Mouse (Mus musculus): Measurements from ENCODE around the gene Abr. TPM values are rescaled to one million over a fixed set of nuclear protein-coding genes. Genes with fewer than 3 reads are reported as not detected.

The Abr gene
- polyA plus RNA-seq, 1 experiment from 2014 or later: 2.8 TPM

DNA sequence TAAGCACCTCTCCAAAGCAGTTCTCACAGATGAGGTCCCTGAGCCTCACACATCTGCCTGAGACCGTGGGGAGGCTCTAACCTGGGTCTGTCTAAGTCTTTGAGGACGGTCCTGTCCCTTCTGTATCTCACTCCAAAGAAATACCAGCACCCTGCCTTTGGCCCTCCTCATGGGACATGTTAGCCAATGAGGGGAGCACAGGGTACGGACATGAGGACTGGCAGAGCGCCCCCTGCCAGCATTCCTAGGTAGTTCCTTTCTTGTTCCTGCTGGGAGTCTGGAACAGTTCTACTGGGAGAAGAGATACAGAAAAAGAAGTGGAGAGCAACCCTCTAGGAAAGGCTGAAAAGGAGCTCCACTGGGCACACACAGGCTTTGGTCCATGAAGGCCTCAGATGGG lies 111.1 kb downstream of the Abr start:
- Histone ChIP-seq H3K36me3 (no peaks in the 10 kb centered on the region), H3K9me3 (replicated peaks) (no peaks in the 10 kb centered on the region), H3K27ac (no peak overlapping the region), H3K27me3 (no peaks in the 10 kb centered on the region), H3K4me1 (replicated peaks) (no peaks in the 10 kb centered on the region; the same call in 1 of the 2 replicates), H3K9ac (no peak overlapping the region), H3K4me3 (replicated peaks) (no peak overlapping the region), H3K4me2 (no peak overlapping the region)
- DNase-seq (no peak), ATAC-seq (ENCODE audit: low read depth) (no peak)
- WGBS (ENCODE audit: insufficient replicate concordance): 38% methylated on average over 4 of the region's 4 CpGs

- no peaks in the 10 kb centered on the region for H3K36me3 ChIP-seq
- WGBS (ENCODE audit: insufficient replicate concordance): 52% methylated on average over 13 of the region's 13 CpGs
Observed at GRCm38 (mm10) chr11:76509751-76510723, 112.1 kb downstream of the Abr start.

DNA sequence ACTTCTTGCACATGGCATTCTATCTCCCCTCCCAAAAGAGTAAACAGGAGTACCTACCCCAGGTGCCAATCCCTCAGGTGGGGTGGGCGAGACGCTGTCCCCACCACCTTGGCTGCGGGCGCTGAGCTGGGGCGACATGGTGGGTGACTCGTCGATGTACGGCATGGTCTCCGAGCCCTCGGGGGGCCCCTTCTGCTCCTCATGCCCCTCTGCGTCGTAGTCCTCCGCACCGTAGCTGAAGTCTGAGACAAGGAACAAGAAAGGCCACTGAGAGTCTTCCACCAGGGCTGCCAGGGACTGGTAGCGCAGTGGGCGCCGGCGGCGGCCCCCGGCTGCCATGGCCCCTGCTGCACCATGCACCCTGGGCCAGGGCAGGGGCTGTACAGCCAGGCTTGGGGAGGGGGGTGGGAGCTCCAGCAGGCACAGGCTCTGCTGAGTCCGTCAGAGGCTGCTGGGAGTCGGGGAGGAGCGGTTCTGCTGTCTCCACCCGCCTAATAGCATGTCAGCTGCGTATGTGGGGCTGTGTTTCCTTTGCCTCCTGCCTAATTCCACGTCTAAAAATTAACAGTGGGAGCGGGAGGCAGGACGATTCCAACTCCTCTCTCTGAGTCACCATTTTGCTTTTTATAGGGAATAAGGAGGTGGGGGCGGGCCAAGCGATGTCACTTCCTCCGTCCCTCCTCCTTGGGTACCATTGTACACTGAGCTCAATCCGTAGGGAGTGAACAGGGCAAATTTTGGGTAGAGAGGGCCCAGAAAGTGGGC lies 113.1 kb downstream of the Abr start:
- no peaks in the 10 kb centered on the region for H3K36me3 ChIP-seq
- H3K27me3 ChIP-seq: no peaks in the 10 kb centered on the region
- no peak overlapping the region for H3K4me2 ChIP-seq
- H3K4me1 ChIP-seq (replicated peaks): no peaks in the 10 kb centered on the region; the same call in 1 of the 2 replicates
- WGBS (ENCODE audit: insufficient replicate concordance): 78% methylated on average over 32 of the region's 32 CpGs
- H3K4me3 ChIP-seq (replicated peaks): no peak overlapping the region
- H3K9ac ChIP-seq: no peak overlapping the region
- H3K9me3 ChIP-seq (replicated peaks): no peaks in the 10 kb centered on the region
- DNase-seq (no peak), ATAC-seq (ENCODE audit: low read depth) (no peak)
- H3K27ac ChIP-seq: no peak overlapping the region

More at GRCm38 (mm10) chr11:76509751-76510723, 112.1 kb downstream of the Abr start:
- Histone ChIP-seq H3K4me1 (replicated peaks) (no peaks in the 10 kb centered on the region), H3K4me3 (replicated peaks) (no peak overlapping the region), H3K9me3 (replicated peaks) (no peaks in the 10 kb centered on the region), H3K9ac (no peak overlapping the region), H3K27me3 (no peaks in the 10 kb centered on the region), H3K27ac (no peak overlapping the region), H3K4me2 (no peak overlapping the region)
- no peak for DNase-seq
- ATAC-seq (ENCODE audit: low read depth): no peak

- no peaks in the 10 kb centered on the region for H3K9me3 ChIP-seq (replicated peaks)
- H3K4me1 ChIP-seq (replicated peaks): no peaks in the 10 kb centered on the region; the same call in 1 of the 2 replicates
- H3K4me3 ChIP-seq (replicated peaks): no peak overlapping the region
- 64% methylated on average over 4 of the region's 4 CpGs for WGBS (ENCODE audit: insufficient replicate concordance)
- no peak for DNase-seq
- no peak overlapping the region for H3K27ac ChIP-seq
- no peaks in the 10 kb centered on the region for H3K36me3 ChIP-seq
- H3K4me2 ChIP-seq: no peak overlapping the region
- no peak overlapping the region for H3K9ac ChIP-seq
- no peak for ATAC-seq (ENCODE audit: low read depth)
- no peaks in the 10 kb centered on the region for H3K27me3 ChIP-seq
Observed at GRCm38 (mm10) chr11:76508125-76508524, 114.0 kb downstream of the Abr start.

- Histone ChIP-seq H3K4me2 (no peak overlapping the region), H3K4me3 (replicated peaks) (no peak overlapping the region), H3K4me1 (replicated peaks) (no peaks in the 10 kb centered on the region; the same call in 1 of the 2 replicates), H3K27ac (no peak overlapping the region), H3K27me3 (no peaks in the 10 kb centered on the region), H3K9ac (no peak overlapping the region), H3K9me3 (replicated peaks) (no peaks in the 10 kb centered on the region), H3K36me3 (no peaks in the 10 kb centered on the region)
- ATAC-seq (ENCODE audit: low read depth) (no peak), DNase-seq (no peak)
- WGBS (ENCODE audit: insufficient replicate concordance): 73% methylated on average over 8 of the region's 8 CpGs
Observed at GRCm38 (mm10) chr11:76507302-76508124, 114.6 kb downstream of the Abr start.

DNA sequence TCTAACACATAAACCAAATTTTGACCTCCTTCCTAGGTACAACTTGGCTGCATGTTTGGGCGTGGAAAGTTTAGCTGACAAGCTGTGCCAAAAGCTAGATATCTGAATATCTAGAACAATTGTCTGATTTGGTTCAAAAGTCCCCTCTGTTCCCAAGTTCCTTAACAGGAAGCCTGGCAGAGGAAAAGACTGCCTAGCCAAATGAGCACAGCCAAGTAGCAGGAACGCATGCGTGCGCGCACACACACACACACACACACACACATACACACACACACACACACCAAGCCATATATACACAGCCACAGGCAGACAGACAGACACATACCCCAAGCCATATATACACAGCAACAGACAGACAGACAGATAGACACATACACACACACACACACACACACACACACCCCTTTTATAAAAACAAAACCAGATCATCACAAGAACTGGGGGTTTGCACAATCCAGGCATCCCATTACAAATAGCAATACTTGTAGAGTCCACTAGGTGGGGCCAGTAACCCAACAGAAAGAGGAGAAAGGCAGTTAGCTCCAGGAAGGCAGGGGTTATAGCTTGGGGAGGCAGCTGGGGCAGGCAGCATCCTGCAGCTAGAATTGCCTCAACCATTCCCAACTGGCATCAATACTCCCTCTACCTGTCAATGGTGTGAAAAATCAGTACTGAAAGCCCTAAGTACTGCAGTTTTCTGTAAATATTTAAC lies 115.4 kb downstream of the Abr start:
- ATAC-seq (ENCODE audit: low read depth) (no peak), DNase-seq (no peak)
- Histone ChIP-seq H3K9ac (no peak overlapping the region), H3K4me3 (replicated peaks) (no peak overlapping the region), H3K4me1 (replicated peaks) (no peaks in the 10 kb centered on the region; the same call in 1 of the 2 replicates), H3K36me3 (no peaks in the 10 kb centered on the region), H3K4me2 (no peak overlapping the region), H3K9me3 (replicated peaks) (no peaks in the 10 kb centered on the region), H3K27me3 (no peaks in the 10 kb centered on the region), H3K27ac (no peak overlapping the region)
- WGBS (ENCODE audit: insufficient replicate concordance): 77% methylated on average over 5 of the region's 5 CpGs

DNA sequence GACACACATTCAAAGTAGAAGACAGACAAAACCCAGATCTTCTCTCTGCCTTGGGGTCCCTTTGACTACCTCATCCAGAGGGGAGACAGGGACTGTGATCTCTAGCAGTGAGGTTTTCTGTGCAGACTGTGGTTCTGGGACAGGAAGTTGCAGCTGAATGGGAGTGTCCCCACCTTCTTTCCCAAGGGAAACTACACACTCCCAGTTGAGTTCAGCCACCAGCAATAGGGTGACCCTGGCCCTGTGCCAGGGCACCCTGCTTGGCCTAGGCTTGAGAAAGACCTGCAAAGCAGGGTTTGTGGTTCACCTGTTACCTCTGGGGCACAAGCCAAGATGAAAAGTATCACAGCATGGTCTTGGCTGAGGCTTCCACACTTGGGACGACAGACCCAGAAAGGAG lies 117.0 kb downstream of the Abr start:
- ATAC-seq (ENCODE audit: low read depth) (no peak), DNase-seq (no peak)
- Histone ChIP-seq H3K4me2 (no peak overlapping the region), H3K36me3 (no peaks in the 10 kb centered on the region), H3K4me3 (replicated peaks) (no peak overlapping the region), H3K27me3 (no peaks in the 10 kb centered on the region), H3K9me3 (replicated peaks) (no peaks in the 10 kb centered on the region), H3K4me1 (replicated peaks) (no peaks in the 10 kb centered on the region; the same call in 1 of the 2 replicates), H3K9ac (no peak overlapping the region), H3K27ac (no peak overlapping the region)
- 76% methylated on average over 1 of the region's 1 CpGs for WGBS (ENCODE audit: insufficient replicate concordance)

DNA sequence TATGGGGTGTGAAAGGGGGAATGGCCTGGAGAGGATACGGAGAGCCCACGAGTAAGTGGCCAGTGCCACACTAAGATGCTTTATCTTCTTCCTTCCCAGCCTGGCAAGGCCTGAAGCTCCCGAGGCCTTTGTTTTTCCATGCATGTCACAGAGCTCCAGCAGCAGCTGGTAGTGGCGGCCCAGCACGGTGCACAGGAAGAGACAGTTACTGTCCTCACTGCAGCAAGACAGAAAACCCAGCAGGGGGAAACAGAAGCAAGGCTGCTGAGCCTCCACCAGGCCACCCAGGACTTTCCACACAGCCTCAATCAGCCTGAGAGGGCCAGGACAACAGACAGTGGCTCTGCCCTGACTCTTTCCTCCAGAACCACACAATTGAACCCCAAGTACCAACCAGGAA lies 118.1 kb downstream of the Abr start:
- H3K9me3 ChIP-seq (replicated peaks): no peaks in the 10 kb centered on the region
- H3K27me3 ChIP-seq: no peaks in the 10 kb centered on the region
- no peak overlapping the region for H3K27ac ChIP-seq
- no peak for ATAC-seq (ENCODE audit: low read depth)
- no peak for DNase-seq
- WGBS (ENCODE audit: insufficient replicate concordance): 52% methylated on average over 5 of the region's 5 CpGs
- no peak overlapping the region for H3K9ac ChIP-seq
- H3K4me2 ChIP-seq: no peak overlapping the region
- H3K4me3 ChIP-seq (replicated peaks): no peak overlapping the region
- no peaks in the 10 kb centered on the region for H3K36me3 ChIP-seq
- no peaks in the 10 kb centered on the region; the same call in 1 of the 2 replicates for H3K4me1 ChIP-seq (replicated peaks)

- no peaks in the 10 kb centered on the region; the same call in none of the 2 replicates for H3K4me1 ChIP-seq (replicated peaks)
- H3K9me3 ChIP-seq (replicated peaks): no peaks in the 10 kb centered on the region
- no peak overlapping the region for H3K27ac ChIP-seq
- 35% methylated on average over 1 of the region's 1 CpGs for WGBS (ENCODE audit: insufficient replicate concordance)
- DNase-seq (no peak), ATAC-seq (ENCODE audit: low read depth) (no peak)
- no peak overlapping the region for H3K9ac ChIP-seq
- no peak overlapping the region for H3K4me3 ChIP-seq (replicated peaks)
- H3K36me3 ChIP-seq: no peaks in the 10 kb centered on the region
- peaks cover 7% of the 10 kb centered on the region for H3K27me3 ChIP-seq
- H3K4me2 ChIP-seq: no peak overlapping the region
Observed at GRCm38 (mm10) chr11:76499987-76500386, 122.1 kb downstream of the Abr start.

- Histone ChIP-seq H3K4me1 (replicated peaks) (no peaks in the 10 kb centered on the region; the same call in none of the 2 replicates), H3K4me2 (no peak overlapping the region), H3K4me3 (replicated peaks) (no peak overlapping the region)
Observed at GRCm38 (mm10) chr11:76499564-76499963, 122.5 kb downstream of the Abr start.

More at GRCm38 (mm10) chr11:76499564-76499963, 122.5 kb downstream of the Abr start:
- Histone ChIP-seq H3K36me3 (no peaks in the 10 kb centered on the region), H3K27me3 (peaks cover 12% of the 10 kb centered on the region), H3K9me3 (replicated peaks) (no peaks in the 10 kb centered on the region), H3K9ac (no peak overlapping the region), H3K27ac (no peak overlapping the region)
- ATAC-seq (ENCODE audit: low read depth) (no peak), DNase-seq (no peak)
- 64% methylated on average over 7 of the region's 7 CpGs for WGBS (ENCODE audit: insufficient replicate concordance)

All from liver, embryonic 13.5 days (tissue).